8 mouse cellular contexts compared by ENCODE assay signal in genomic region chr9:120935634-120935922, GRCm38 (mm10). TPM values are rescaled to one million over a fixed set of nuclear protein-coding genes. Genes with fewer than 3 reads are reported as not detected.
DNase-seq lines count a peak whose midpoint lies in the region; ATAC-seq and TF ChIP-seq lines count a peak whose summit lies in the region.

No protein-coding gene starts in this region.

- H3K27ac ChIP-seq in kidney, embryonic 14.5 days (ENCODE audit: low read depth, low read length): no peak overlapping the region
- H3K27ac ChIP-seq in bone marrow macrophage, adult 2 months (ENCODE audit: insufficient read depth, low read depth, low read length): peak overlapping the region; percentile 69
- H3K27ac ChIP-seq in intestine, embryonic 15.5 days: peak overlapping the region; percentile 95; the same call in 1 of the 2 replicates
- no peak overlapping the region for H3K27ac ChIP-seq in midbrain, postnatal 0 days (ENCODE audit: low read depth, low read length)

- no peak for TF ChIP-seq CTCF in bone marrow macrophage, adult 2 months (IDR thresholded peaks at IDR 0.05; ENCODE audit: low read depth, low read length)
- no peak for TF ChIP-seq CTCF in midbrain, postnatal 0 days (IDR thresholded peaks at IDR 0.05)

- no peak for ATAC-seq in kidney, embryonic 14.5 days (ENCODE audit: low FRiP score, low TSS enrichment)
- ATAC-seq in intestine, embryonic 15.5 days: no peak
- ATAC-seq in midbrain, postnatal 0 days (ENCODE audit: low FRiP score): no peak

- intact Hi-C loops in gastrocnemius, postnatal 14 days (cut with DNase I; ENCODE audit: low total_unique reads): loop anchor here (10.0 kb wide), 1 partner anchor 331 kb away; no protein-coding TSS in a partner anchor

- no peak for TF ChIP-seq POLR2A in bone marrow macrophage, adult 2 months (IDR thresholded peaks at IDR 0.05; ENCODE audit: borderline replicate concordance, low read depth, low read length)

- no peaks in the 10 kb centered on the region for H3K9me3 ChIP-seq in kidney, embryonic 14.5 days (ENCODE audit: control insufficient read depth, low read length)
- H3K9me3 ChIP-seq in intestine, embryonic 15.5 days: no peaks in the 10 kb centered on the region
- no peaks in the 10 kb centered on the region for H3K9me3 ChIP-seq in midbrain, postnatal 0 days (ENCODE audit: low read length)

- H3K36me3 ChIP-seq in kidney, embryonic 14.5 days (ENCODE audit: control insufficient read depth, insufficient read depth, low read length): peaks cover 17% of the 10 kb centered on the region
- H3K36me3 ChIP-seq in intestine, embryonic 15.5 days: no peaks in the 10 kb centered on the region
- H3K36me3 ChIP-seq in midbrain, postnatal 0 days (ENCODE audit: insufficient read depth, low read length): no peaks in the 10 kb centered on the region

- 4% methylated on average over 4 of the region's 4 CpGs for WGBS in kidney, embryonic 14.5 days
- 3% methylated on average over 4 of the region's 4 CpGs for WGBS in intestine, embryonic 15.5 days
- WGBS in midbrain, postnatal 0 days: 8% methylated on average over 4 of the region's 4 CpGs

- no peak for DNase-seq in kidney, adult 18-20 months
- DNase-seq in midbrain, postnatal 0 days (ENCODE audit: low spot score): no peak
- DNase-seq in left cerebral cortex, adult 9 months (ENCODE audit: low spot score in 2 of 2): no peak
- DNase-seq in frontal cortex, postnatal 25 days (ENCODE audit: low spot score in 2 of 2): no peak
- DNase-seq in gastrocnemius, postnatal 14 days: no peak

- peaks cover 31% of the 10 kb centered on the region for H3K4me1 ChIP-seq in kidney, embryonic 14.5 days (ENCODE audit: control insufficient read depth, insufficient read depth, low read length)
- peaks cover 45% of the 10 kb centered on the region for H3K4me1 ChIP-seq in bone marrow macrophage, adult 2 months (ENCODE audit: control insufficient read depth, insufficient read depth, low read length)
- H3K4me1 ChIP-seq in intestine, embryonic 15.5 days (replicated peaks): peaks cover 34% of the 10 kb centered on the region
- H3K4me1 ChIP-seq in midbrain, postnatal 0 days (ENCODE audit: insufficient read depth, low read length): peaks cover 23% of the 10 kb centered on the region

- H3K9ac ChIP-seq in kidney, embryonic 14.5 days (ENCODE audit: low read depth, low read length): peak overlapping the region; percentile 96; the same call in 1 of the 2 replicates
- peak overlapping the region; percentile 95 for H3K9ac ChIP-seq in intestine, embryonic 15.5 days
- 0 out of 2 replicates have a peak overlapping the region, but pooled peaks have one; percentile 4 for H3K9ac ChIP-seq in midbrain, postnatal 0 days (replicated peaks; ENCODE audit: low read length, poor library complexity, severe bottlenecking)

- H3K4me2 ChIP-seq in kidney, embryonic 14.5 days (replicated peaks; ENCODE audit: low read depth, low read length): peak overlapping the region; percentile 91
- H3K4me2 ChIP-seq in intestine, embryonic 15.5 days (replicated peaks): peak overlapping the region; percentile 73
- peak overlapping the region; percentile 79 for H3K4me2 ChIP-seq in midbrain, postnatal 0 days (ENCODE audit: low read depth, low read length, poor library complexity, severe bottlenecking)

- peak overlapping the region; percentile 68 for H3K4me3 ChIP-seq in kidney, embryonic 14.5 days (ENCODE audit: low read length)
- H3K4me3 ChIP-seq in bone marrow macrophage, adult 2 months (ENCODE audit: insufficient read depth, low read length): peak overlapping the region; percentile 76
- H3K4me3 ChIP-seq in intestine, embryonic 15.5 days (replicated peaks): peak overlapping the region; percentile 91
- peak overlapping the region; percentile 65 for H3K4me3 ChIP-seq in midbrain, postnatal 0 days (ENCODE audit: low read depth, low read length)

- H3K27me3 ChIP-seq in kidney, embryonic 14.5 days (ENCODE audit: control insufficient read depth, insufficient read depth, low read length): no peaks in the 10 kb centered on the region
- H3K27me3 ChIP-seq in intestine, embryonic 15.5 days (replicated peaks): no peaks in the 10 kb centered on the region
- H3K27me3 ChIP-seq in midbrain, postnatal 0 days (ENCODE audit: insufficient read depth, low read length): no peaks in the 10 kb centered on the region

RNA-seq across cellular contexts. Expression of gene Ctnnb1, which starts 6.6 kb away (rescaled TPM):
- polyA plus RNA-seq in kidney, embryonic 14.5 days (2014; fragmentation: Nextera tagmentation; extraction: Ambion mirVana): 479 and 740 TPM in 2 replicates
- polyA plus RNA-seq in bone marrow macrophage, adult 2 months (2012; ENCODE audit: insufficient read depth, insufficient read length, missing spikeins): 234 and 237 TPM in 2 replicates
- polyA plus RNA-seq in intestine, embryonic 15.5 days (2015; fragmentation: Nextera tagmentation; extraction: Ambion mirVana): 474 and 475 TPM in 2 replicates
- 917 and 1,042 TPM in 2 replicates for total RNA-seq in midbrain, postnatal 0 days (2014; rRNA removed)
- 320 and 347 TPM in 2 replicates for polyA plus RNA-seq in midbrain, postnatal 0 days (2015; fragmentation: Nextera tagmentation; extraction: Ambion mirVana)
- 100 to 1,000 TPM; 221 to 244 TPM for total RNA-seq in gastrocnemius, postnatal 14 days (2021)

Comparison
In these comparisons a context has a peak if more than half of its experiments do, and no peak if none do; other contexts are left out.
1. H3K27ac ChIP-seq: peak in bone marrow macrophage, adult 2 months (single experiment) and intestine, embryonic 15.5 days (single experiment); none in kidney, embryonic 14.5 days (single experiment) and midbrain, postnatal 0 days (single experiment).
2. H3K9ac ChIP-seq: peak in every context shown above with its lines; median percentile 96 in kidney, embryonic 14.5 days; 95 in intestine, embryonic 15.5 days; 4 in midbrain, postnatal 0 days.
3. Peak in every context shown above with its lines, with median percentiles within 50 percentile points of each other: H3K4me2 ChIP-seq and H3K4me3 ChIP-seq.